Mouse (Mus musculus) kidney, embryonic 14.5 days (tissue): Measurements from ENCODE around the gene Galnt17. TPM values are rescaled to one million over a fixed set of nuclear protein-coding genes. Genes with fewer than 3 reads are reported as not detected.
A peak's percentile ranks its signal among the peaks of the same experiment; 100 is the strongest.

Experiments
- ATAC-seq: fragments of 200-750 bp; cut with Nextera tagmentation; 2 replicates; pipeline ENCODE4 v1.8.0; 2017; ENCODE audit warnings: moderate number of reproducible peaks, mild to moderate bottlenecking, moderate TSS enrichment, moderate library complexity; ENCODE audit not compliant: low FRiP score, low TSS enrichment
- H3K27ac ChIP-seq: fragments of 300-500 bp; sonication (generic); 2 replicates; pipeline ENCODE4 v1.5.1; 2014; ENCODE audit warnings: low read depth, mild to moderate bottlenecking, low read length, moderate library complexity, mixed read lengths
- H3K27me3 ChIP-seq: fragments of 300-500 bp; sonication (generic); 2 replicates; pipeline ENCODE4 v1.6.1; 2014; ENCODE audit warnings: mild to moderate bottlenecking, low read length; ENCODE audit not compliant: control insufficient read depth, insufficient read depth
- H3K36me3 ChIP-seq: fragments of 300-500 bp; sonication (generic); 2 replicates; pipeline ENCODE4 v1.6.1; 2014; ENCODE audit warnings: low read length, mixed read lengths; ENCODE audit not compliant: control insufficient read depth, insufficient read depth
- H3K4me1 ChIP-seq: fragments of 300-500 bp; sonication (generic); 2 replicates; pipeline ENCODE4 v1.6.1; 2014; ENCODE audit warnings: low read length, mixed read lengths; ENCODE audit not compliant: control insufficient read depth, insufficient read depth
- H3K4me2 ChIP-seq: fragments of 300-500 bp; sonication (generic); replicated peaks from 2 replicates; pipeline ENCODE4 v1.6.1; 2014; ENCODE audit warnings: low read depth, mild to moderate bottlenecking, low read length
- H3K4me3 ChIP-seq: fragments of 300-500 bp; sonication (generic); 2 replicates; pipeline ENCODE4 v1.5.1; 2014; ENCODE audit warnings: mild to moderate bottlenecking, low read length
- H3K9ac ChIP-seq: fragments of 300-500 bp; sonication (generic); 2 replicates; pipeline ENCODE4 v1.6.1; 2014; ENCODE audit warnings: low read depth, mild to moderate bottlenecking, low read length, moderate library complexity
- H3K9me3 ChIP-seq: fragments of 300-500 bp; sonication (generic); 2 replicates; pipeline ENCODE4 v1.6.1; 2016; ENCODE audit warnings: low read length; ENCODE audit not compliant: control insufficient read depth
- WGBS: fragments of 180-500 bp; shearing (Covaris S2); extraction: QIAGEN DNeasy Blood & Tissue Kit; methylation state at CpG from one replicate; pipeline ENCODE4 v1.1.7; 2014; 5-methylcytosine and 5-hydroxymethylcytosine counted together
- polyA plus RNA-seq: library from polyadenylated mRNA; unstranded; fragments of >200 nt; fragmentation: Nextera tagmentation; extraction: Ambion mirVana; gene quantifications from 2 replicates; pipeline ENCODE4 v1.2.1, GENCODE M21; 2014

The Galnt17 gene
- polyA plus RNA-seq, 1 experiment from 2014 or later, result 2.3 TPM

GRCm38 (mm10) chr5:131094138-131094537 lies 214.2 kb downstream of the Galnt17 start:
- ATAC-seq, result no peak
- Histone ChIP-seq H3K4me3 (no peak overlapping the region), H3K36me3 (no peaks in the 10 kb centered on the region), H3K4me1 (peaks cover 6% of the 10 kb centered on the region), H3K9ac (no peak overlapping the region), H3K27me3 (no peaks in the 10 kb centered on the region), H3K27ac (no peak overlapping the region), H3K9me3 (peaks cover 12% of the 10 kb centered on the region), H3K4me2 (no peak overlapping the region)
- 79% methylated on average over 6 of the region's 6 CpGs for WGBS

GRCm38 (mm10) chr5:131089876-131090275 lies 218.4 kb downstream of the Galnt17 start:
- Histone ChIP-seq H3K9ac (no peak overlapping the region), H3K4me3 (no peak overlapping the region), H3K36me3 (no peaks in the 10 kb centered on the region), H3K27me3 (no peaks in the 10 kb centered on the region), H3K9me3 (peaks cover 4% of the 10 kb centered on the region; the same call in 1 of the 2 replicates), H3K4me1 (peaks cover 10% of the 10 kb centered on the region), H3K27ac (no peak overlapping the region), H3K4me2 (no peak overlapping the region)
- 35% methylated on average over 8 of the region's 8 CpGs for WGBS
- ATAC-seq, result peak; percentile 76; the same call in 1 of the 2 replicates

GRCm38 (mm10) chr5:131088866-131089265 lies 219.4 kb downstream of the Galnt17 start:
- Histone ChIP-seq H3K27me3 (no peaks in the 10 kb centered on the region), H3K9ac (no peak overlapping the region), H3K4me3 (no peak overlapping the region), H3K27ac (peak overlapping the region; percentile 24; the same call in 1 of the 2 replicates), H3K9me3 (peaks cover 4% of the 10 kb centered on the region; the same call in 1 of the 2 replicates), H3K4me2 (no peak overlapping the region; the same call in 1 of the 2 replicates), H3K36me3 (no peaks in the 10 kb centered on the region), H3K4me1 (peaks cover 10% of the 10 kb centered on the region)
- 22% methylated on average over 11 of the region's 11 CpGs for WGBS
- ATAC-seq, result peak; percentile 67

- H3K4me3 ChIP-seq, result no peak overlapping the region
- no peaks in the 10 kb centered on the region for H3K9me3 ChIP-seq
- no peaks in the 10 kb centered on the region for H3K27me3 ChIP-seq
- H3K27ac ChIP-seq, result no peak overlapping the region
- no peaks in the 10 kb centered on the region for H3K36me3 ChIP-seq
- WGBS, result 26% methylated on average over 14 of the region's 14 CpGs
- no peak overlapping the region for H3K4me2 ChIP-seq
- H3K9ac ChIP-seq, result no peak overlapping the region
- no peaks in the 10 kb centered on the region for H3K4me1 ChIP-seq
- peak; percentile 72; the same call in 1 of the 2 replicates for ATAC-seq
Measured at GRCm38 (mm10) chr5:131083072-131083657, 225.1 kb downstream of the Galnt17 start.

- Histone ChIP-seq H3K36me3 (no peaks in the 10 kb centered on the region), H3K4me3 (no peak overlapping the region), H3K9me3 (no peaks in the 10 kb centered on the region), H3K4me2 (no peak overlapping the region), H3K9ac (no peak overlapping the region), H3K27me3 (no peaks in the 10 kb centered on the region), H3K27ac (no peak overlapping the region), H3K4me1 (no peaks in the 10 kb centered on the region)
- no peak for ATAC-seq
- WGBS, result 48% methylated on average over 1 of the region's 1 CpGs
Measured at GRCm38 (mm10) chr5:131077682-131078081, 230.6 kb downstream of the Galnt17 start.

GRCm38 (mm10) chr5:131075795-131076194 lies 232.5 kb downstream of the Galnt17 start:
- no peaks in the 10 kb centered on the region for H3K36me3 ChIP-seq
- H3K4me1 ChIP-seq, result no peaks in the 10 kb centered on the region
- no peaks in the 10 kb centered on the region for H3K27me3 ChIP-seq
- no peak overlapping the region for H3K27ac ChIP-seq
- H3K9me3 ChIP-seq, result no peaks in the 10 kb centered on the region
- no peak for ATAC-seq
- no peak overlapping the region for H3K9ac ChIP-seq
- WGBS, result 89% methylated on average over 7 of the region's 7 CpGs
- H3K4me2 ChIP-seq, result no peak overlapping the region
- no peak overlapping the region for H3K4me3 ChIP-seq

- no peak overlapping the region for H3K27ac ChIP-seq
- ATAC-seq, result no peak
- H3K36me3 ChIP-seq, result no peaks in the 10 kb centered on the region
- no peaks in the 10 kb centered on the region for H3K4me1 ChIP-seq
- H3K4me2 ChIP-seq, result no peak overlapping the region
- 83% methylated on average over 4 of the region's 4 CpGs for WGBS
- no peaks in the 10 kb centered on the region for H3K27me3 ChIP-seq
- H3K4me3 ChIP-seq, result no peak overlapping the region
- H3K9me3 ChIP-seq, result no peaks in the 10 kb centered on the region
- no peak overlapping the region for H3K9ac ChIP-seq
Measured at GRCm38 (mm10) chr5:131074295-131074694, 234.0 kb downstream of the Galnt17 start.

- Histone ChIP-seq H3K4me2 (no peak overlapping the region), H3K9me3 (no peaks in the 10 kb centered on the region), H3K36me3 (no peaks in the 10 kb centered on the region), H3K9ac (no peak overlapping the region), H3K27me3 (no peaks in the 10 kb centered on the region), H3K27ac (no peak overlapping the region), H3K4me3 (no peak overlapping the region), H3K4me1 (no peaks in the 10 kb centered on the region)
- 87% methylated on average over 6 of the region's 6 CpGs for WGBS
- ATAC-seq, result no peak
Measured at GRCm38 (mm10) chr5:131065174-131065573, 243.1 kb downstream of the Galnt17 start.

- Histone ChIP-seq H3K4me2 (no peak overlapping the region), H3K4me3 (no peak overlapping the region), H3K27me3 (no peaks in the 10 kb centered on the region), H3K36me3 (no peaks in the 10 kb centered on the region), H3K9me3 (no peaks in the 10 kb centered on the region), H3K9ac (no peak overlapping the region), H3K27ac (no peak overlapping the region), H3K4me1 (no peaks in the 10 kb centered on the region)
- no peak for ATAC-seq
- 41% methylated on average over 4 of the region's 4 CpGs for WGBS
Measured at GRCm38 (mm10) chr5:131048505-131048904, 259.8 kb downstream of the Galnt17 start.
